Mouse (Mus musculus) kidney, postnatal 0 days (tissue): Measurements from ENCODE around the gene Commd1. TPM values are rescaled to one million over a fixed set of nuclear protein-coding genes. Genes with fewer than 3 reads are reported as not detected.

Experiments
- ATAC-seq: fragments of 200-750 bp; cut with Nextera tagmentation; replicated peaks from 2 replicates; pipeline ENCODE4 v1.8.0; 2017; ENCODE audit warnings: low read depth, moderate number of reproducible peaks, moderate TSS enrichment, moderate library complexity; ENCODE audit not compliant: low FRiP score
- DNase-seq: peaks from one replicate; pipeline ENCODE4 v3.0.0-alpha.2; 2016; ENCODE audit warnings: low spot score
- H3K27ac ChIP-seq: fragments of 300-500 bp; sonication (generic); 2 replicates; pipeline ENCODE4 v1.5.1; 2014; ENCODE audit warnings: mild to moderate bottlenecking
- H3K27me3 ChIP-seq: fragments of 300-500 bp; sonication (generic); 2 replicates; pipeline ENCODE4 v1.6.1; 2014; ENCODE audit warnings: low read length, mixed read lengths; ENCODE audit not compliant: insufficient read depth
- H3K36me3 ChIP-seq: fragments of 300-500 bp; sonication (generic); 2 replicates; pipeline ENCODE4 v1.6.1; 2014; ENCODE audit warnings: low read length, mixed read lengths; ENCODE audit not compliant: insufficient read depth
- H3K4me1 ChIP-seq: fragments of 300-500 bp; sonication (generic); replicated peaks from 2 replicates; pipeline ENCODE4 v1.6.1; 2014; ENCODE audit warnings: antibody characterized with exemption, low read length, mixed read lengths; ENCODE audit not compliant: insufficient read depth
- H3K4me2 ChIP-seq: fragments of 300-500 bp; sonication (generic); 2 replicates; pipeline ENCODE4 v1.6.1; 2014; ENCODE audit warnings: mild to moderate bottlenecking, low read length, moderate library complexity, mixed read lengths
- H3K4me3 ChIP-seq: fragments of 300-500 bp; sonication (generic); replicated peaks from 2 replicates; pipeline ENCODE4 v1.5.1; 2014; ENCODE audit warnings: low read depth, low read length
- H3K9ac ChIP-seq: fragments of 300-500 bp; sonication (generic); 2 replicates; pipeline ENCODE4 v1.6.1; 2014; ENCODE audit warnings: low read depth, low read length
- H3K9me3 ChIP-seq: fragments of 300-500 bp; sonication (generic); replicated peaks from 2 replicates; pipeline ENCODE4 v1.6.1; 2016; ENCODE audit warnings: low read length, inconsistent platforms, mixed read lengths
- CTCF ChIP-seq: IDR thresholded peaks from 2 replicates; pipeline ENCODE4 v1.5.1; 2016; ENCODE audit warnings: antibody characterized with exemption, low read depth, mild to moderate bottlenecking, moderate library complexity
- WGBS: fragments of 180-500 bp; shearing (Covaris S2); extraction: QIAGEN DNeasy Blood & Tissue Kit; methylation state at CpG from one replicate; pipeline ENCODE4 v1.1.7; 2014; 5-methylcytosine and 5-hydroxymethylcytosine counted together
- polyA plus RNA-seq: library from polyadenylated mRNA; unstranded; fragments of >200 nt; fragmentation: Nextera tagmentation; extraction: Ambion mirVana; gene quantifications from 2 replicates; pipeline ENCODE4 v1.2.1, GENCODE M21; 2015

The Commd1 gene
- polyA plus RNA-seq, 1 experiment from 2014 or later: 427 TPM

DNA sequence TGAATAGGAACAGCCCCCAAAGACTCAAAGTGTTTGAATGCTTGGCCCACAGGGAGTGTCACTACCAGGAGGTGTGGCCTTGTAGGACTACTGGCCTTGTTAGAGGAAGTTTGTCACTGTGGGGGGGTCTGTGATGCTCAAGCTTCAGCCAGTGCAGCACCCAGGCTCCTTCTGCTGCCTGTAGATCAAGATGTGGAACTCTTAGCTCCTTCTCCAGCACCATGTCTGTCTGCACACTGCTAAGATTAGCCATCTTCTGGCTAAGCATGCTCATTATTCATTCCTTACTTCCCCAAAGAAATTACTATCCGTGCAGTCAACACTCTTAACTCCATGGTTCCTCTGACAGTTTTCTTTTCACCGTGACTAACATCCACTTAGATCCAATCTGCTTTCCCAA, 52.1 kb downstream of the Commd1 start:
- Histone ChIP-seq H3K27me3 (no peaks in the 10 kb centered on the region), H3K4me1 (peaks cover 8% of the 10 kb centered on the region; the same call in 1 of the 2 replicates), H3K36me3 (no peaks in the 10 kb centered on the region), H3K27ac (no peak overlapping the region), H3K4me2 (no peak overlapping the region), H3K9me3 (no peaks in the 10 kb centered on the region), H3K9ac (no peak overlapping the region), H3K4me3 (no peak overlapping the region)
- ATAC-seq (no peak), DNase-seq (no peak)
- TF ChIP-seq CTCF: no peak
- 74% methylated on average over 2 of the region's 2 CpGs for WGBS

DNA sequence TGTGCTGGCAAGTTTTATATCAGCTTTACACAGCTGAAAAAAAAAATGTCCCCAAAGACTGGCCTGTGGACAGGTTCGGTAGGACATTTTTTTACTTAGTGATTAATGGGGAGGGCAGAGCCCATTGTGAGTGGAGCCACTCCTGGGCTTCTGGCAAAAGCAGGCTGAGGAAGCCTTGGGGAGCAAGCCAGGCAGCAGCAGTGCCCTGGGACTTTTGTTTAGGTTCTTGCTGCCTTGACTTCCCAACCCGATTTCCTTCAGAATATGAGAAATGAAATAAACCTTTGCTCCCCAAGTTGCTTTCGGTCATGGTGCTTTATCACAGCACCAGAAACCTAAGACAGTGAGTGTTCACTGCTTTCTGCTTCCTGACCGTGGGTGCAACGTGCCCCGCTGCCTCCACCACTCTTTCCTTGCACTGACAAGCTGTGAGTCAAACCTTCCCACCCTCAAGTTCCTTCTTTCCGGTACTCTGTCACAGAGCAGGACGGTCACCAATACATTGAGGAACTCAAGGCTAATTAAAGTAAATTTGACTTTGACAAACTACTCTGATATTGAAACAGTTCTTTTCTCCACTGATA, 53.5 kb downstream of the Commd1 start:
- H3K27me3 ChIP-seq: no peaks in the 10 kb centered on the region
- DNase-seq: peak; percentile 15
- ATAC-seq: no peak
- no peak for TF ChIP-seq CTCF
- 35% methylated on average over 8 of the region's 8 CpGs for WGBS
- H3K4me2 ChIP-seq: no peak overlapping the region
- H3K36me3 ChIP-seq: no peaks in the 10 kb centered on the region
- H3K4me3 ChIP-seq: no peak overlapping the region
- no peak overlapping the region for H3K27ac ChIP-seq
- peaks cover 8% of the 10 kb centered on the region; the same call in 1 of the 2 replicates for H3K4me1 ChIP-seq
- no peak overlapping the region for H3K9ac ChIP-seq
- H3K9me3 ChIP-seq: no peaks in the 10 kb centered on the region

DNA sequence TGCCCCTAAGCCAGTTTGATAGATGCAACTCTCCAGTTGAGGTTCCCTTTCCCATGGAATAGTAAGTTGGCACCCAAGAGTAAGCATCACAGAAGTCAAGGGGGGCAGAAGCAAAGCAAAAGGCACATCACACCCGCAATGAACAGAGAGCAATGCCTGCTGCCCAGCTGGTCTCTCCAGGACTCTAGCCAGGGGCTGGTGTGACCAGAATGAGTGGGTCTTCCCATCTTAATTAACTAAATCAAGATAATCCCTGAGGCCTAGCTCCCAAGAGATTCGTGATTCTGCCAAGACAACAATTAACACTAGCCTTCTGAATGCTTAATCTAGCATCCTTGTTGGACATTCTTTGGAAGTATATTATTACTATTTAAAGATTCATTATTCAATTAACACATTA, 58.6 kb downstream of the Commd1 start:
- TF ChIP-seq CTCF: no peak
- DNase-seq: no peak
- no peaks in the 10 kb centered on the region for H3K27me3 ChIP-seq
- no peaks in the 10 kb centered on the region for H3K36me3 ChIP-seq
- no peak overlapping the region for H3K27ac ChIP-seq
- ATAC-seq: no peak
- H3K9ac ChIP-seq: no peak overlapping the region
- WGBS: 91% methylated on average over 2 of the region's 2 CpGs
- H3K4me3 ChIP-seq: no peak overlapping the region
- no peaks in the 10 kb centered on the region for H3K9me3 ChIP-seq
- peaks cover 6% of the 10 kb centered on the region; the same call in 1 of the 2 replicates for H3K4me1 ChIP-seq
- no peak overlapping the region for H3K4me2 ChIP-seq

DNA sequence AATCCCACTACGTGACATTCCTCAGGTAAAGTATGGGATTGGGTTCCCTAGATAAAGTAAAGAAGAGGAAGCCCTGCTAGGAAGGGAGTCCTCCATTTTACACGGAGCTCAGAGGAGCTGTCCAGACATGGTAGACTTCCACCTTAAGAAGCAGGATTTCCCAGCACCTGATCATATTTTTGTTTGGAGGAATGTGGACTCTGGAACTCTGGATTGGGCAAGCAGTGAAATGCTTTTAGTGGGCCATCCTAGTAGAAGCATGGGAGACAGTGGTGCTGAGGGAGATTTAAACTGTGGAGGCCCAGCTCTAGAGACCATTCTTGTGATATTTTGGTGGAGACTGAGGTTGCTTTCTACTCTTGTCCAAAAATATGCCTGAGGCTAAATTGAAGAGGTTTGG, 59.6 kb downstream of the Commd1 start:
- no peak for ATAC-seq
- H3K27ac ChIP-seq: no peak overlapping the region
- DNase-seq: no peak
- H3K4me1 ChIP-seq: peaks cover 6% of the 10 kb centered on the region; the same call in 1 of the 2 replicates
- no peak overlapping the region for H3K4me2 ChIP-seq
- no peaks in the 10 kb centered on the region for H3K36me3 ChIP-seq
- no peaks in the 10 kb centered on the region for H3K27me3 ChIP-seq
- WGBS: 79% methylated on average over 2 of the region's 2 CpGs
- TF ChIP-seq CTCF: no peak
- no peak overlapping the region for H3K4me3 ChIP-seq
- no peak overlapping the region for H3K9ac ChIP-seq
- H3K9me3 ChIP-seq: no peaks in the 10 kb centered on the region

DNA sequence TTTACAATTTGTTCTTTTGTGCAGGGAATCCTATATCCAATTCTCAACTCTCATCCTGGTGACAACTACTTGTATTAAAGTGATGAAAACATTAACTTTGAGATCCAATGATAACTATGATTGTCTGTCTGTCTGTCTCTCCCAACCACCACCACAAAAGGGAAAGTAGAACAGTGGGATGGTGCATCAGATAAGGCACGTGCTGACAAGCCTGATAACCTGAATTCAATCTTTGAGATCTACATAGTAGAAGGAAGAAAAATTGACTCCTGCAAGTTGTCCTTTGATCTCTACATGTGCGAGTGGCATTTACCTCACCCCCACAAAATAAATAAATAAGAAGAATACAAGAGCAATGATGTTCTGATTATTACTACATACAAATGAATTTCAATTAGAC, 62.8 kb downstream of the Commd1 start:
- no peak overlapping the region for H3K4me2 ChIP-seq
- DNase-seq: no peak
- no peak overlapping the region for H3K4me3 ChIP-seq
- no peak overlapping the region for H3K27ac ChIP-seq
- H3K4me1 ChIP-seq: no peaks in the 10 kb centered on the region
- H3K27me3 ChIP-seq: no peaks in the 10 kb centered on the region
- TF ChIP-seq CTCF: no peak
- no peak overlapping the region for H3K9ac ChIP-seq
- 81% methylated on average over 2 of the region's 2 CpGs for WGBS
- H3K36me3 ChIP-seq: no peaks in the 10 kb centered on the region
- no peak for ATAC-seq
- H3K9me3 ChIP-seq: no peaks in the 10 kb centered on the region

DNA sequence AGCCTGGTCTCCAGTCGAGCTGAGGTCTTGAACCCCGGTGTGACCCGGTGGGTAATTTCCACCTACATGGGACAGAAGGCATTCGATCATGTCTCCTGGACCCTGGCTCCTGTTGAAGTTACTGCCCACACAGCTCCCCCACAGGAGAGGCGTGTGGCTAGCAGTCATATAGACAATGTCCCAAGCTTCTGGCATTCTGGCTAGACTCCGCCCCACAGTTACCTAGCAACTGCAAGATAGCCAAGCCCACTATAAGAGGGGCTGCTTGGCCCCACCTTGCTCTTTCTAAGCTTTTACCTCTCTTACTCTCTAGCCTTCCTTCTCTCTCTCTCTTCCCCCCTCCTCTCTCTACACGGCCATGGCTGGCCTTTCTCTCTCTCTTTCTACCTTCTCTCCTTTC, 64.4 kb downstream of the Commd1 start:
- no peak for DNase-seq
- no peak for TF ChIP-seq CTCF
- H3K9ac ChIP-seq: no peak overlapping the region

DNA sequence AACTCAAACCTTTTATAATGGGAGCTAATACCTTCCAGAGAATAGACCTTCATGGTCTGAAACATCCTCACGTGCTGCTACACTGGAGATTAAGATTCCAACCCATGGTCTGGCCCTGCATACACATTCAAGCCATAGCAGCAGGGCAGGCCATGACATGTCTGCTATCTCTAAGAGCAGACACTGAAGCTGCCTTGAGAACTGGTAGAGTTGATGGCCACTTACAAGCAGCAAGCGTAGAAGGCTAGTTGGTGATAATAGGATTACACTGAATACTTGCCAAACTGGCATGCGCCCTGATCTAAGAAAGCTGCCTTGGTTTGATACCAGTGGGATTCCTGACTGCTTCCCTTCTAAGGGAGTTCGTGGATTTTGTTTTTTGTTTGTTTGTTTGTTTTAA, 68.4 kb downstream of the Commd1 start:
- no peak for TF ChIP-seq CTCF
- Histone ChIP-seq H3K27ac (no peak overlapping the region), H3K4me3 (no peak overlapping the region), H3K27me3 (no peaks in the 10 kb centered on the region), H3K36me3 (no peaks in the 10 kb centered on the region), H3K4me1 (no peaks in the 10 kb centered on the region), H3K9ac (no peak overlapping the region), H3K4me2 (no peak overlapping the region), H3K9me3 (no peaks in the 10 kb centered on the region)
- no peak for DNase-seq
- ATAC-seq: no peak
- WGBS: 89% methylated on average over 4 of the region's 4 CpGs

More for the DNA sequence above, 64.4 kb downstream of the Commd1 start:
- no peaks in the 10 kb centered on the region for H3K4me1 ChIP-seq
- no peaks in the 10 kb centered on the region for H3K9me3 ChIP-seq
- H3K27me3 ChIP-seq: no peaks in the 10 kb centered on the region
- H3K27ac ChIP-seq: no peak overlapping the region
- H3K4me3 ChIP-seq: no peak overlapping the region
- WGBS: 94% methylated on average over 7 of the region's 7 CpGs
- H3K36me3 ChIP-seq: no peaks in the 10 kb centered on the region
- ATAC-seq: no peak
- no peak overlapping the region for H3K4me2 ChIP-seq
